Mouse (Mus musculus) forelimb bud, embryonic 11.5 days (tissue): ENCODE data around the gene Kif22.

ENCODE experiments used
- DNase-seq: peaks from one replicate; pipeline ENCODE4 v3.0.0-alpha.2; 2012; ENCODE audit warnings: low read depth, low spot score

Gene Kif22

DNA sequence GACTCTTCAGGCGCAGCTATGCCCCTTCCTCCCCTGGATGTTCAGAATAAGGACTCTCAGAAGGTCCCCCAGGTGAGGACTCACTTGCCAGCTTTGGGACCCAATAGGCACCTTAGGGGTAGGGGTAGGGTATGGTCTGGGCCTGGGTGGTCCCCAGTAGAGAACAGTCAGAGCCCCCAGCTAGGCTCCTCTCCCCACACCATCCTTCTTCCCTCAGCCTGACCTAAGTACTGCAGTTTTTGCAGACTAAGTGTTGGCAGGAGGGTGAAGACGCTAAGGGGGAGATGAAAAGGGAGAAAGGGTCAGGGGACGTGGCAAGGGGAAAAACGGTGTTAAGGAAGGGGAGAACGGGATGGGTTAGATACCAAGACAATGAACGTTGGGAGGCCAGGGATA is 24.3 kb downstream of the Kif22 start:
- DNase-seq = no peak

DNA sequence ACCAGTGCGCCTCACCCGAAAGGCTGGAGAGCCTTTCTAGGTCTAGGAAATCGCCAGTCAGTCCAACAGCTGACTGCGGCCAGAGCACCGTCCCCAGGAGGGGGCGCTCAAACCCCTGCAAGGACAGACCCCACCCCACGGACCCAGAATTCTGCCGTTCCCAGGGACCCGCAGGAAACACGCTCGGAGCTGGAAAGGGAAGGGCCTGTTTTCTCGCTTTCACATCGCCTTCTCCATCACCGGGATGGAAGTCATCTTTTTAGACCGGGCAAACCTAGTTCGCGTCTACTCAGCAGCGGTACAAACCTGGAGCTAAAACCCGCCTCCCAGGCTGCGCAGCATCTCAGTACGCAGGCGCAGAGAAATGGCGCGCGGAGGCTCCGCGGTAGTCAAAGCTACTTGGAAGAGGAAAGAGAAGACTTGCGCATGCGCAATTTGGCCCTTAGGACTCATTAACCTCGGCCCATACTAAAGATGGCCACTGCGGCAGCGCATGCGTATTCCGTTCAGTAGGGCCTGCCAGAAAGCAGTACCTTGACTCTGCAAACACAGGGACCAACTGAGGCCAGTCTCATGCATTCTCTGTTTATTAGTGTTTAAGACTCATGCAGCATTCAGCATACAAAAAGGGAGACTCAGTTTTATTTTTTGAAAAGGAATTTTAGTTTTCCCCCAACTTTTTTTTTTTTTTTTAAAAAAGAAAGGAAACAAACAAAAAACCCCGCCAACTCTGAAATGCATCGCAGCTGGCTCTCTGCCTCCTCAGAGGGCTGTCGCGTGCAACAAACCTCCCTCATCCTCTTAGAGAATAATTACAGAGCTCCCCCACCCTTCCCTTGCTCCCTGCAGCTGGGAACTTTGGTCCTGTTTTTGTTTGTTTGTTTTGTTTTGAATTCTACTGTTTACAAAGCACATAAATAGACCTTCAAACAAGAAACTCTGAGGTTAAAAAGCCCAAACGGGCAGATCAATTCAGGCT is 25.0 kb downstream of the Kif22 start, which contains the start of gene Pagr1a:
Pagr1a (minus strand) TSS at position 382 of the 979 bp plus-strand sequence.
- peak; percentile 100 for DNase-seq

- DNase-seq = no peak
Observed at GRCm38 (mm10) chr7:127016486-127016938, 25.8 kb downstream of the Kif22 start.

- DNase-seq = no peak
Observed at GRCm38 (mm10) chr7:127016481-127016485, 26.0 kb downstream of the Kif22 start, which contains the start of gene Pagr1b. Gene Pagr1b (minus strand): TSS chr7:127016484.

DNA sequence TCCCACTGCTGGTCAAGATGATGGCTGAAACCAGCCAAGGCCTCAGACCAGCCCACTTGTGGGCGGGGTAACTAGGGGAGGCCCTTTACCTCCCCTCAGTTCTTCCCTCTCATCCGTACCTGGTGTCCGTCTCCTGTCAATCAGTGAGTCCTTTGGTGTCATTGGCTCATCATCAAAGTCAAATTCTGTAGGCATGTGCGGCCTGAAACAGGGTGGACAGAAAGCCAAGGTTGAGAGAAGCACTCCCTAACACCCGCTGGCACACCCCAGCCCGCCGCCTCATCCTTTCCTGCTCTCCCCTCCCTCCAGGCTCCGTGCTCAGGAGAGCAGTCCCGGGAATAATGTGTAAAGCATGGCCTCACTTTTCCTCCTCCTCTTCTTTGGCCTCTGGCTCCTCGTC is 26.2 kb downstream of the Kif22 start:
- DNase-seq = peak; percentile 19

DNA sequence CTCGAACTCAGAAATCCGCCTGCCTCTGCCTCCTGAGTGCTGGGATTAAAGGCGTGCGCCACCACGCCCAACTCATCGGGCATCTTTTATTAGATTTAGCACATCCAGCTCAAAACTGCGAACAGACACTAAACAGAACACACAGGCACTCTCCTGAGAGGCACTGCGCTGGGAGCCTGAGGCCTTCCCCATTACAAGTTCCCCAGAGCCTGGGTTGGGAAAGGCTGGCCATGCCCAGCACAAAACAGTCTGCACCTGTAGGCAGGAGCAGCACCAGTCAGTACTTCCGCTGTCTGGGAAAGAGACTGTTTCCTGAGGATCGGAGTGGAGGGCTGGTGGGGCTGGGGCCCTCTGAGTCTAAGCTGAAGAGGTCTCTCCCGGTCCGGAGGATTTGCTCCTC is 27.3 kb downstream of the Kif22 start:
- DNase-seq = no peak

- DNase-seq = peak; percentile 30
Observed at GRCm38 (mm10) chr7:127014320-127014719, 28.0 kb downstream of the Kif22 start, which contains the start of gene Mvp. Gene Mvp (minus strand): TSS chr7:127014621.

DNA sequence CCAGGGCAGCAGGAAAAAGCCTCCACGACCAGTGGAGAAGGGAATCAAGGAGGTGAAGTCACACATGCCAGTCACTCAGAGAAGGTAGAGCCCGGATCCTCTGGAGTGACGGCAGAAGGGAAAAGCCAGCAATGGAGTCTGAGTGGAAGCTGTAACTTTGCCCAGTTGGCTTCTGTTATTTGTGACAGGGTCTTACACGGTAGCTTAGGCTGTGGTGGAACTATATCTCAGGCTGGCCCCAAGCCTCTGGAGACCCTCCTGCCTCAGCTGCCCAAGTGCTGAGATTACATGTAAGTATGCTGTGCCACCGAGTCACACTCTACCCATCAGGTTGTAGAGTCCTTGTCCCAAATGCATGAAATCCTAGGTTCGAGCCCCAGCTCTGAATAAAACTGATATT is 28.9 kb downstream of the Kif22 start:
- DNase-seq = no peak

DNA sequence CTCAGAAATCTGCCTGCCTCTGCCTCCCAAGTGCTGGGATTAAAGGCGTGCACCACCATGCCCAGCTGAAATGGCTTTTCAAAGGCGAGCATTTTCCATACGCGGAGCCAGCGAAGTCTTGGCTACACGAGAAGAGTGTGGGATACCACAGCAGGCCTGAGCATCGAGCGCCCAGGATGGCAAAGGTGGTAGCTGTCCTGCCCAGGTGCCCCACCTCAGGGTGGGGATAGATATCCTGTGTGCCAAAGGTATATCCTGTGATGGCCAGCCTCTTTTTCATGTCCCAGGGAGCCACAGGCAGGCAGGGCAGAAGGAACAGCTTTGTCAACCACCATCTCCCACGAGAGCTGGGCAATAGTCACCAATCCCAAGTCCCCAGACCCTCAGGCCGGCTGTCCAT is 29.4 kb downstream of the Kif22 start:
- DNase-seq = no peak

DNA sequence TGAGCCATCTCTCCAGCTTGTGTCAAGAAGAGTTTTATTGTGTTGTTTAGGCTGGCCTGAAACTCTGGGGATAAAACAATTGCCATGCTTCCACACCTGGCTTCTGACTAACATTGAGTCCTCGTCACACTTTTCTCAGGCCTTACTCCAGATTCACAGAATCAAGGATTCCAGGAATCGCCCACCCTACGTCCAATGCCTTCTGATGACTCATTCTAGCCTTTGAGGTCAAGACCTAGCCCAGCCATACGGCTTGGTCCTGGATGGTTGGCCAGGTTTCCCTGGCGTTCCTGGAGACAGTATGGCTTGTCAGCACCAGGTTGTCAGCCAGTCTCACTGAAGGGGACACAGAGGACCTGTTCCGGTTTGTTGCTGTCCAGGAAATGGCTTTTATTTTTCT is 29.9 kb downstream of the Kif22 start:
- no peak for DNase-seq

GRCm38 (mm10) chr7:127011717-127012116 is 30.6 kb downstream of the Kif22 start:
- no peak for DNase-seq

GRCm38 (mm10) chr7:127011051-127011450 is 31.2 kb downstream of the Kif22 start:
- no peak for DNase-seq

DNA sequence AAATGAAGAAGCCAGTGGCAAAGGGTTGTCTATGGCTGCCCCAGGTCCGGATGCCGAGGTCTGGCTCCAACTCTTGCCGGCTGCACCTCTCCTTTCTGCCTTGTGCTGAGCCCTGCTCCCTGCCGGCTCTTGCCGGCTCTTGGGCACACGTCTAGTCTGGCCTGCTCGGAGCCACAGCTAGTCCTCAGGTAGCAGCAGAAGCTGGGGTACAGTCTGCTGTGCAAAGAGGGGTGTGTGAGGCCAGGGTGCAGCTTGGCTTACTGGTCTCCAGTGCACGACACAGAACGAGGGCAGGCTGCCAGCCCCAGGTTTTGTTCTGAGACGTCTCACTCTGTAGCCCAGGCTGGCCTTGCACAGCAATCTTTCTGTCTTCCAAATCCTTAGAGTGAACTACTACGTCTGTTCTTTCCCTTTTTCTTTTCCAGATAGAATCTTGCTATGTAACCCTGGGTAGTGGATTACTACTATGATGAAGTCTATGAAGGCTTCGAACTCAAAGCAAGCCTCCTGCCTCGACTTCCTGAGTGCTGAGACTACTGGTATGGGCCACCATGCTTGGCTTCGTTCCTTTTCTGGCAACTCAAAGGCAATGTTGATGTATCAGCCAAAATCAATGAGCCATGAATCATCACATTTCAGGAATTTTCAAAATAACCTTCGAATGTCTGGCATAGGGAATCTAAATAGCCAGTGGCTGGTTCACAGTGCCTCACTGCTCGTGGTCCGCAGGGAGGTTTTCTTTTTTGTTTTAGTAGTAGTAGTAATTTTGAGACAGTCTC is 32.8 kb downstream of the Kif22 start:
- DNase-seq = no peak

DNA sequence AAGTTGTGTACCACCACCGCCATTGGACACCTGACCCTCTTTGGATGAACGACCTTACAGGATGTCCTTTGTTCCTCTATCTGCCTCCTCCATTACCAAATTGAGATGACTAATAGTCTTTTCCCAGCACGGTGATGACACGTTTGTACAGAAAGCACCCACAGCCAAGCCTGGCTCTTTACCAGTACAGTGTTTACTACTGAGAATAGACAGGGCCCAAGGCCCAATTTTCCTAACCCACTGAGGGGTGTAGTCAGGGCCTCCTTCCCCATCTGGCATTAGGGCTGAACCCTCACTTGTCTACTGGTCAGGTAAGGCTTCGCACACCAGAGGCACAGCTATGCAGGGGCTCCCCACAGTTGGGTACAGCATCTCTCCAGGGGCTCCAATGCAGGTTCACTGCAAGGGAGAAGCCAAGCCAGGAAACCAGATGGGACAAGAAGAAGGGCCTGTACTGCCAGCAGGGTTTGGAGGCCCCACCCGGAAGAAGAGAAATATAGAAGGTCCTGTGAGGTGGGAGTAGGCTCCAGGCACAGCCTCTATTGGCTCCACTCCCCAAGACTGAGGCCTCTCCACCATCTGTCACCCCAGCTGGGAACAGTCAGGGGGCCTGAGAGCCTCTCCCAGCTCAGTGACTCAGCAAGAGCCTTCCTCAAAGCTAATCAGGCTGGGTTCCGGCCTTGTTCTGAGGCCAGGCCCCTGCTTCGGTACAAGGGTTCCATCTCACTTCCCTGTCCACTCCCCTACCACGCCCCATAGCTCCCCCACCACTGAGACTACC is 33.8 kb downstream of the Kif22 start:
- no peak for DNase-seq

GRCm38 (mm10) chr7:127007313-127008024 is 34.8 kb downstream of the Kif22 start:
- DNase-seq = no peak

GRCm38 (mm10) chr7:127004122-127004875 is 38.0 kb downstream of the Kif22 start:
- DNase-seq = no peak

- no peak for DNase-seq
Observed at GRCm38 (mm10) chr7:127003620-127004019, 38.7 kb downstream of the Kif22 start.

DNA sequence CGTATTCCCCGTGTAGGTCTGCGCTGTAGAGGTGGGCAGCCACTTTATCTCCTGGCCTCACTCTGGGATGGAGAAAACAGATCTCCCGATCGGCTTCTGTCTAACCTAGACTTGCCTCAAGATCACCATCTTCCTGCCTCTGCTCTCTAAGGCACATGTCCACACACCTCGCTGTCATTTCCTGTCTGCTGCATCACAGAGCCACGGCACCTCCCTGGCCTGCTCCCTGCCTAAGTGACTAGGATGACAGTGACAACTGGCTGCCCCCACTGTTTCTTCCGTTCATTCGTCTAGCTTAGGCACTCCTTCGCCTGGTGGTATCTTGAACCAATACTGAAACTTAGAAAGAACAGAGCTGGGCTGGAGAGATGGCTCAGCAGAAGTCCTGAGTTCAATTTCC is 42.7 kb downstream of the Kif22 start:
- DNase-seq = no peak

DNA sequence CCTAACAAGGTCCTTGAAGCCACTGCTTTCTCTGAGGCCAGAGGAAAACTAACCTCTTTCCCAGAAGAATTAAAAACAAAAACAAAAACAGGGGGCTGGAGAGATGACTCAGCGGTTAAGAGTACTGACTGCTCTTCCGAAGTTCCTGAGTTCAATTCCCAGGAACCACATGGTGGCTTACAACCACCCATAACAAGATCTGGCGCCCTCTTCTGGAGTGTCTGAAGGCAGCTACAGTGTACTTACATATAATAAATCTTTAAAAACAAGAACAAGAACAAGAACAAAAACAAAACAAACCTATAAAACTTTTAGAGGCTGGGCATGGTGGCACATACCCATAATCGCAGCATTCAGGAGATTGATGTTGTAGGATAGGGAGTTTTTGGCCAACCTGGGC is 45.8 kb downstream of the Kif22 start:
- no peak for DNase-seq

DNA sequence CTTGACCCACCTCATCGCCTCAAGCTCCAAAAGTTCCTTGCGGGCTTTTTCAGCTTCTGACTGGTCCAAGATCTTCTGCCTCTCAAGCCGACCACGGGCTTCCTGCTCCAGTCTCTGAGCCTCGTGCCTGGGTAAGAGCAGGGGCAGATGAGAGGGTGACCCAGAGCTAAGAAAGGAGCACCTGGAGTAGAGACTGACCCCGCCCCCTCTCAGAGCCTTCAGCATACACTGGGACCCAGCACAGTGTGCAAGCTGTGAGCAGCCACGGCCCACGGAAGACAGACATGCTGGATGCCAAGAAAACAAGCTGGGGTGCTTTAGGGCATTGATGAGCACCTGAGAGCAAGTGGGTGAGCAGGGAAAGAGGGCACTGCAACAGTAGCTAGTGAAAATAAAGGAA is 53.5 kb downstream of the Kif22 start:
- DNase-seq = no peak

- DNase-seq = no peak
Observed at GRCm38 (mm10) chr7:126986319-126986718, 56.0 kb downstream of the Kif22 start.
